ENCODE assay signal across 11 mouse cellular contexts in the genomic region with DNA sequence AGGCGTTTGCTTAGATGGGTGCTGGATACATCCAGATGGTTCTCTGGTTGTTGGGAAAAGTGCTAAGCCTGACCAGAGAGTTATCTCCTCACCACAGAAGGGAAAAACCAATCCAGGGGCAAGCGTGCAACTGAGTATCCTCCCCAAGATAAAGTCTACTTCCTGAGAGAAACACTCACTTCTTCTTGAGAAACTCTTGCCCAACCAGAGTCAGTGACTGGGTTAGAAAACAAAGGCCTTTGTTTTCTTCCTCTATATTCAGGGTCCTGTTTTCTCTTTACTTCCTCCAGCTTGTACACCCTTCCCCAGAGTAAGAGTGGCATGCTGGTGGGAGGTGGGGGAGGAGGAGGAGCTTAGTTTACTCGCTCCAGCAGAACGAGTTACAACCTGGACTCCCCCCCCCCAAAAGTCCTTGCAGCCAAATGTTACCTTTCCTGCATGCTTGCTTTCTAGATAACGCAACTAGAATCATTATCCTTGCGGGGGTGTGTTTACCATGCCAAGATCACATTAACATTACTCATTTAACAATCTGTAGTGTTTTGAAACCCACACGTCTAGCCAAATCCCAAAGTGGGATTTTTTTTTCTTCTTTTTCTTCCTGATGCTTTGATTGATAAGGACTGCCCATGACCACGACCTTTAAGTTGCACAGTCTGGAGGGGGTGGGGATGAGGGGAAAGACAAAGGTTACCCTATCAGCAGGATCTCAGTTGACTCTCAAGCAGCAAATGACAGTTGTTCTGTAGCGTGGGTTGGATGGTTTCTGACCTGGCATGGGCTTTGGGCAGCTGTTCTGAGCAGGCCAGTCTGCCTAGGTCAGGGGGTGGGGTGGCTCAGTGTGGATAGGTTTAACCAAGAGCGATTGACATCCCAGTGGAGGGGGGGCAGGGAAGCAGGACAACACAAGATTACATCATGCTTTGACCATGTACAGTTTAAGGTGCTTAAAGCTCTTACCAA.
DNase-seq lines count a peak whose midpoint lies in the region; ATAC-seq and TF ChIP-seq lines count a peak whose summit lies in the region.
"Had no signal": no experiment of that assay in that cellular context is flagged by ENCODE, and none has a peak within 500 bp of the region (broad histone marks: within the 10 kb centered on the region; RNA-seq: fewer than 3 reads in every experiment).

No protein-coding gene starts in this region.

- no peak overlapping the region for H3K4me2 ChIP-seq in midbrain, embryonic 11.5 days
- H3K4me2 ChIP-seq in midbrain, embryonic 16.5 days (ENCODE audit: low read length): no peak overlapping the region
- H3K4me2 ChIP-seq in liver, embryonic 13.5 days: no peak overlapping the region
- H3K4me2 ChIP-seq in hindbrain, embryonic 16.5 days (ENCODE audit: low read length): no peak overlapping the region

- 0 out of 2 replicates have a peak, but pooled peaks have one; percentile 16 for ATAC-seq in midbrain, embryonic 11.5 days (ENCODE audit: low FRiP score)
- no peak for ATAC-seq in midbrain, embryonic 16.5 days
- peak; percentile 26; the same call in 1 of the 2 replicates for ATAC-seq in liver, embryonic 13.5 days (ENCODE audit: low read depth)
- no peak for ATAC-seq in hindbrain, embryonic 16.5 days
- ATAC-seq: forebrain, embryonic 14.5 days had no signal

- H3K9me3 ChIP-seq in midbrain, embryonic 11.5 days (ENCODE audit: control insufficient read depth, low read length): no peaks in the 10 kb centered on the region
- no peaks in the 10 kb centered on the region for H3K9me3 ChIP-seq in midbrain, embryonic 16.5 days (replicated peaks; ENCODE audit: control insufficient read depth, low read length, poor library complexity, severe bottlenecking)
- no peaks in the 10 kb centered on the region for H3K9me3 ChIP-seq in liver, embryonic 13.5 days (replicated peaks)
- H3K9me3 ChIP-seq in hindbrain, embryonic 16.5 days (ENCODE audit: control insufficient read depth, low read length): no peaks in the 10 kb centered on the region

- 68% methylated on average over 10 of the region's 10 CpGs for WGBS in midbrain, embryonic 11.5 days
- 70% methylated on average over 10 of the region's 10 CpGs for WGBS in midbrain, embryonic 16.5 days
- 10% methylated on average over 10 of the region's 10 CpGs for WGBS in liver, embryonic 13.5 days (ENCODE audit: insufficient replicate concordance)
- 41% methylated on average over 10 of the region's 10 CpGs for WGBS in small intestine, adult 2 months
- 56% methylated on average over 10 of the region's 10 CpGs for WGBS in hindbrain, embryonic 16.5 days

- TF ChIP-seq POLR2A in bone marrow macrophage, adult 2 months (IDR thresholded peaks at IDR 0.05; ENCODE audit: borderline replicate concordance, low read depth, low read length): no peak
- no peak for TF ChIP-seq POLR2A in small intestine, adult 2 months (IDR thresholded peaks at IDR 0.05; ENCODE audit: low read depth, low read length)

- H3K9ac ChIP-seq in midbrain, embryonic 11.5 days (ENCODE audit: low read length): no peak overlapping the region
- no peak overlapping the region for H3K9ac ChIP-seq in midbrain, embryonic 16.5 days (ENCODE audit: low read depth, low read length)
- H3K9ac ChIP-seq in liver, embryonic 13.5 days: no peak overlapping the region
- H3K9ac ChIP-seq in hindbrain, embryonic 16.5 days (ENCODE audit: low read depth, low read length): no peak overlapping the region

- no peaks in the 10 kb centered on the region for H3K27me3 ChIP-seq in midbrain, embryonic 11.5 days (ENCODE audit: control insufficient read depth, insufficient read depth, low read length)
- H3K27me3 ChIP-seq in midbrain, embryonic 16.5 days (ENCODE audit: control insufficient read depth, insufficient read depth, low read depth, low read length): no peaks in the 10 kb centered on the region
- no peaks in the 10 kb centered on the region for H3K27me3 ChIP-seq in liver, embryonic 13.5 days
- no peaks in the 10 kb centered on the region for H3K27me3 ChIP-seq in small intestine, adult 2 months (ENCODE audit: control insufficient read depth, insufficient read depth, low read length)
- no peaks in the 10 kb centered on the region for H3K27me3 ChIP-seq in hindbrain, embryonic 16.5 days (replicated peaks; ENCODE audit: control insufficient read depth, insufficient read depth, low read length)

- no peak for TF ChIP-seq CTCF in bone marrow macrophage, adult 2 months (IDR thresholded peaks at IDR 0.05; ENCODE audit: low read depth, low read length)
- TF ChIP-seq CTCF in small intestine, adult 2 months (IDR thresholded peaks at IDR 0.05; ENCODE audit: extremely low read depth, insufficient read length, insufficient replicate concordance, low read depth, low read length): no peak

- no peak overlapping the region for H3K4me3 ChIP-seq in midbrain, embryonic 11.5 days (ENCODE audit: low read depth, low read length)
- H3K4me3 ChIP-seq in midbrain, embryonic 16.5 days (ENCODE audit: low read depth, low read length): no peak overlapping the region
- no peak overlapping the region for H3K4me3 ChIP-seq in bone marrow macrophage, adult 2 months (ENCODE audit: insufficient read depth, low read length)
- no peak overlapping the region for H3K4me3 ChIP-seq in liver, embryonic 13.5 days (replicated peaks)
- H3K4me3 ChIP-seq in small intestine, adult 2 months (ENCODE audit: low read depth, low read length): no peak overlapping the region
- H3K4me3 ChIP-seq in hindbrain, embryonic 16.5 days (ENCODE audit: low read length): no peak overlapping the region

- no peaks in the 10 kb centered on the region for H3K4me1 ChIP-seq in midbrain, embryonic 11.5 days (ENCODE audit: control insufficient read depth, insufficient read depth, low read length)
- H3K4me1 ChIP-seq in midbrain, embryonic 16.5 days (ENCODE audit: control insufficient read depth, insufficient read depth, low read length): no peaks in the 10 kb centered on the region
- peaks cover 40% of the 10 kb centered on the region for H3K4me1 ChIP-seq in bone marrow macrophage, adult 2 months (ENCODE audit: control insufficient read depth, insufficient read depth, low read length)
- peaks cover 16% of the 10 kb centered on the region; the same call in 1 of the 2 replicates for H3K4me1 ChIP-seq in liver, embryonic 13.5 days (replicated peaks)
- no peaks in the 10 kb centered on the region for H3K4me1 ChIP-seq in small intestine, adult 2 months (ENCODE audit: control insufficient read depth, insufficient read depth, insufficient read length, low read length)
- no peaks in the 10 kb centered on the region for H3K4me1 ChIP-seq in hindbrain, embryonic 16.5 days (ENCODE audit: control insufficient read depth, insufficient read depth, low read depth, low read length)

- no peak overlapping the region for H3K27ac ChIP-seq in midbrain, embryonic 11.5 days (ENCODE audit: low read depth, low read length)
- H3K27ac ChIP-seq in midbrain, embryonic 16.5 days (ENCODE audit: low read length): no peak overlapping the region
- H3K27ac ChIP-seq in bone marrow macrophage, adult 2 months (ENCODE audit: insufficient read depth, low read depth, low read length): peak overlapping the region; percentile 93
- H3K27ac ChIP-seq in liver, embryonic 13.5 days: no peak overlapping the region
- H3K27ac ChIP-seq in small intestine, adult 2 months (ENCODE audit: insufficient read depth, low read depth, low read length): peak overlapping the region; percentile 62
- no peak overlapping the region for H3K27ac ChIP-seq in hindbrain, embryonic 16.5 days (ENCODE audit: low read depth, low read length)

- no peak for DNase-seq in midbrain, embryonic 11.5 days (ENCODE audit: low spot score, missing footprints)
- DNase-seq in liver, embryonic 13.5 days: no peak
- DNase-seq in cerebellum, adult 11 months: no peak
- DNase-seq: adrenal gland, adult 8-10 months; cerebellum, adult 11-12 months; heart, adult 18-20 months had no signal

- H3K36me3 ChIP-seq in midbrain, embryonic 11.5 days (ENCODE audit: control insufficient read depth, insufficient read depth, low read length): no peaks in the 10 kb centered on the region
- no peaks in the 10 kb centered on the region for H3K36me3 ChIP-seq in midbrain, embryonic 16.5 days (ENCODE audit: control insufficient read depth, insufficient read depth, low read length)
- H3K36me3 ChIP-seq in liver, embryonic 13.5 days: no peaks in the 10 kb centered on the region
- no peaks in the 10 kb centered on the region for H3K36me3 ChIP-seq in small intestine, adult 2 months (ENCODE audit: control insufficient read depth, insufficient read depth, low read length)
- no peaks in the 10 kb centered on the region for H3K36me3 ChIP-seq in hindbrain, embryonic 16.5 days (ENCODE audit: control insufficient read depth, insufficient read depth, low read length)

Comparison
In these comparisons a context has a peak if more than half of its experiments do, and no peak if none do; other contexts are left out.
1. ATAC-seq: peak in midbrain, embryonic 11.5 days (single experiment) and liver, embryonic 13.5 days (single experiment); none in midbrain, embryonic 16.5 days (single experiment) and hindbrain, embryonic 16.5 days (single experiment).
2. H3K27ac ChIP-seq: peak in bone marrow macrophage, adult 2 months (single experiment) and small intestine, adult 2 months (single experiment); none in midbrain, embryonic 11.5 days (single experiment), midbrain, embryonic 16.5 days (single experiment), liver, embryonic 13.5 days (single experiment) and hindbrain, embryonic 16.5 days (single experiment).